In the genomic region with DNA sequence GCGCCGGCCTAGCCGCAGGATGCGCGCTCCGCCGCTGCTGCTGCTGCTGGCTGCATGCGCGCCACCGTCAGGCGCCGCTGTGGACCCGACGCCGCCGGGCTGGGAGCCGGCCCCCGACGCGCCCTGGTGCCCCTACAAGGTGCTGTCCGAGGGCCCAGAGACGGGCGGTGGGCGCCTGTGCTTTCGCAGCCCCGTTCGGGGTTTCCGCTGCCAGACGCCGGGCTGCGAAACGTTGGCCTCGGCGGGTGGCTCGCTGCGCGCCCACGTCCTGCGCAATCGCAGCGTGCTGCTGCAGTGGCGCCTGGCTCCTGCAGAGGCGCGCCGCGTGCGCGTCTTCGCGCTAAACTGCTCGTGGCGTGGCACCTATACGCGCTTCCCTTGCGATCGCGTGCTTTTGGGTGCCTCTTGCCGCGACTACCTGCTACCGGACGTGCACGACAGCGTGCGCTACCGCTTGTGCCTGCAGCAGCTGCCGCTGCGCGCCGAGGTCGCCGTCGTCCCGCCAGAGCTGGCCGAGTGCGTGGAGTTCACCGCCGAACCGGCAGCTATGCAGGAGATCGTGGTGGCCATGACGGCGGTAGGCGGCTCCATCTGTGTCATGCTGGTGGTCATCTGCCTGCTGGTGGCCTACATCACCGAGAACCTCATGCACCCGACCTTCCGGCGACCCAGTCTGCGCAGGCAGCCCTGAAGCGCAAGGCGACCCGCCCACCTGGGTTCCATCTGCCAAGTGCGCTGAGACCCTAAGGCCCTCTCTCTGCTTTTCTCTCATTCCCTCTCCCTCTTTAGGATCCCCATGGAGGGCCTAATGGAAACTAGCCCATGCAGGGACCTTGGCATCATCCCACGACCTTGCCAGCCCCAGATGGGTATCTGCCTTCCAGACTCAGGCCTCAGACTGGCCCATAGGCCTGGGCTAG, we compare ENCODE assay signal across 8 mouse cellular contexts. TPM values are rescaled to one million over a fixed set of nuclear protein-coding genes. Genes with fewer than 3 reads are reported as not detected.
DNase-seq lines count a peak whose midpoint lies in the region; ATAC-seq and TF ChIP-seq lines count a peak whose summit lies in the region.

No protein-coding gene starts in this region.

- H3K4me2 ChIP-seq in embryonic facial prominence, embryonic 14.5 days (ENCODE audit: low read depth, low read length): peak overlapping the region; percentile 94
- H3K4me2 ChIP-seq in heart, embryonic 13.5 days: peak overlapping the region; percentile 98
- peak overlapping the region; percentile 96 for H3K4me2 ChIP-seq in kidney, postnatal 0 days (ENCODE audit: low read length)
- peak overlapping the region; percentile 93 for H3K4me2 ChIP-seq in liver, embryonic 11.5 days
- peak overlapping the region; percentile 69 for H3K4me2 ChIP-seq in myocyte (ENCODE audit: low read depth)

- no peaks in the 10 kb centered on the region for H3K36me3 ChIP-seq in embryonic facial prominence, embryonic 14.5 days (ENCODE audit: control insufficient read depth, insufficient read depth, low read length)
- no peaks in the 10 kb centered on the region for H3K36me3 ChIP-seq in heart, embryonic 13.5 days
- H3K36me3 ChIP-seq in kidney, postnatal 0 days (ENCODE audit: insufficient read depth, low read length): no peaks in the 10 kb centered on the region
- H3K36me3 ChIP-seq in liver, embryonic 11.5 days (ENCODE audit: control insufficient read depth, insufficient read depth, low read length): no peaks in the 10 kb centered on the region
- no peaks in the 10 kb centered on the region for H3K36me3 ChIP-seq in myocyte (ENCODE audit: control insufficient read depth, insufficient read depth)

- peak; percentile 52 for TF ChIP-seq POLR2A in myocyte (IDR thresholded peaks at IDR 0.05; ENCODE audit: insufficient read length, low read depth)

- H3K4me1 ChIP-seq in embryonic facial prominence, embryonic 14.5 days (ENCODE audit: control insufficient read depth, insufficient read depth, low read length): peaks cover 16% of the 10 kb centered on the region
- peaks cover 14% of the 10 kb centered on the region for H3K4me1 ChIP-seq in heart, embryonic 13.5 days
- 0 out of 2 replicates have a peak, but pooled peaks cover 6% of the 10 kb centered on the region for H3K4me1 ChIP-seq in kidney, postnatal 0 days (replicated peaks; ENCODE audit: insufficient read depth, low read length)
- 0 out of 2 replicates have a peak, but pooled peaks cover 2% of the 10 kb centered on the region for H3K4me1 ChIP-seq in liver, embryonic 11.5 days (replicated peaks; ENCODE audit: control insufficient read depth, insufficient read depth, low read length)

- H3ac ChIP-seq in myocyte (ENCODE audit: control insufficient read depth, insufficient read length): peak overlapping the region; percentile 43

- peak; percentile 82 for DNase-seq in A20 (ENCODE audit: low read depth, low spot score)
- peak; percentile 82 for DNase-seq in adrenal gland, postnatal 14 days
- DNase-seq in embryonic facial prominence, embryonic 14.5 days (ENCODE audit: low spot score): peak; percentile 82
- peak; percentile 51 for DNase-seq in kidney, postnatal 0 days (ENCODE audit: low spot score)
- peak; percentile 60 for DNase-seq in liver, embryonic 11.5 days (ENCODE audit: low spot score)
- peak; percentile 43 to 63 for DNase-seq in spleen, postnatal 36 days (ENCODE audit: low spot score in 2 of 2)

- peak overlapping the region; percentile 77 for H3K27ac ChIP-seq in embryonic facial prominence, embryonic 14.5 days (replicated peaks; ENCODE audit: low read depth, low read length)
- H3K27ac ChIP-seq in heart, embryonic 13.5 days (replicated peaks): peak overlapping the region; percentile 32; the same call in 1 of the 2 replicates
- H3K27ac ChIP-seq in kidney, postnatal 0 days: 0 out of 2 replicates have a peak overlapping the region, but pooled peaks have one; percentile 19
- H3K27ac ChIP-seq in liver, embryonic 11.5 days (ENCODE audit: low read depth, low read length): no peak overlapping the region

- H3K9ac ChIP-seq in embryonic facial prominence, embryonic 14.5 days (ENCODE audit: low read depth, low read length): peak overlapping the region; percentile 78
- peak overlapping the region; percentile 85 for H3K9ac ChIP-seq in heart, embryonic 13.5 days
- peak overlapping the region; percentile 75 for H3K9ac ChIP-seq in kidney, postnatal 0 days (ENCODE audit: low read depth, low read length)
- H3K9ac ChIP-seq in liver, embryonic 11.5 days (ENCODE audit: low read depth, low read length): peak overlapping the region; percentile 55

- peak overlapping the region; percentile 75 for H3K4me3 ChIP-seq in embryonic facial prominence, embryonic 14.5 days (ENCODE audit: low read depth, low read length)
- peak overlapping the region; percentile 76 for H3K4me3 ChIP-seq in heart, embryonic 13.5 days
- H3K4me3 ChIP-seq in kidney, postnatal 0 days (replicated peaks; ENCODE audit: low read depth, low read length): peak overlapping the region; percentile 66
- peak overlapping the region; percentile 60 for H3K4me3 ChIP-seq in liver, embryonic 11.5 days (ENCODE audit: low read depth, low read length)
- H3K4me3 ChIP-seq in myocyte: peak overlapping the region; percentile 15

- peak; percentile 89 for ATAC-seq in embryonic facial prominence, embryonic 14.5 days (ENCODE audit: low read depth)
- ATAC-seq in heart, embryonic 13.5 days (ENCODE audit: extremely low read depth, insufficient number of reproducible peaks, low FRiP score, low TSS enrichment): peak; percentile 45; the same call in 1 of the 2 replicates
- ATAC-seq in kidney, postnatal 0 days (replicated peaks; ENCODE audit: low FRiP score, low read depth): peak; percentile 57
- no peak; the same call in 1 of the 2 replicates for ATAC-seq in liver, embryonic 11.5 days (replicated peaks; ENCODE audit: low FRiP score)

- 0 out of 2 replicates have a peak, but pooled peaks have one; percentile 34 for TF ChIP-seq CTCF in kidney, postnatal 0 days (IDR thresholded peaks at IDR 0.05; ENCODE audit: low read depth)

- H3K9me3 ChIP-seq in embryonic facial prominence, embryonic 14.5 days (ENCODE audit: control insufficient read depth, low read length): no peaks in the 10 kb centered on the region
- no peaks in the 10 kb centered on the region for H3K9me3 ChIP-seq in heart, embryonic 13.5 days
- no peaks in the 10 kb centered on the region for H3K9me3 ChIP-seq in kidney, postnatal 0 days (replicated peaks; ENCODE audit: low read length)
- no peaks in the 10 kb centered on the region for H3K9me3 ChIP-seq in liver, embryonic 11.5 days (ENCODE audit: control insufficient read depth, low read length)

- H3K79me2 ChIP-seq in myocyte (ENCODE audit: control insufficient read depth, insufficient read depth): no peaks in the 10 kb centered on the region

- WGBS in embryonic facial prominence, embryonic 14.5 days: 3% methylated on average over 44 of the region's 92 CpGs
- WGBS in heart, embryonic 13.5 days: 1% methylated on average over 89 of the region's 92 CpGs
- under 1% methylated on average over 85 of the region's 92 CpGs for WGBS in kidney, postnatal 0 days
- WGBS in liver, embryonic 11.5 days: 2% methylated on average over 87 of the region's 92 CpGs

- no peaks in the 10 kb centered on the region; the same call in 1 of the 2 replicates for H3K27me3 ChIP-seq in embryonic facial prominence, embryonic 14.5 days (replicated peaks; ENCODE audit: control insufficient read depth, insufficient read depth, low read length)
- peaks cover 37% of the 10 kb centered on the region for H3K27me3 ChIP-seq in heart, embryonic 13.5 days (replicated peaks)
- H3K27me3 ChIP-seq in kidney, postnatal 0 days (ENCODE audit: insufficient read depth, low read length): no peaks in the 10 kb centered on the region
- peaks cover 45% of the 10 kb centered on the region for H3K27me3 ChIP-seq in liver, embryonic 11.5 days (replicated peaks; ENCODE audit: control insufficient read depth, insufficient read depth, low read length)
- H3K27me3 ChIP-seq in myocyte (ENCODE audit: control insufficient read depth, insufficient read depth, insufficient read length): no peaks in the 10 kb centered on the region

RNA-seq across cellular contexts. Expression of a gene that starts 0.6 kb away (rescaled TPM):
- total RNA-seq in adrenal gland, postnatal 14 days (2021): 34.8 and 45.9 TPM in 2 replicates
- 6.3 and 6.9 TPM in 2 replicates for polyA plus RNA-seq in embryonic facial prominence, embryonic 14.5 days (2014; fragmentation: Nextera tagmentation; extraction: Ambion mirVana)
- polyA plus RNA-seq in heart, embryonic 13.5 days (2015; fragmentation: Nextera tagmentation; extraction: Ambion mirVana): 1.1 and 1.4 TPM in 2 replicates
- 9.1 and 12.1 TPM in 2 replicates for polyA plus RNA-seq in kidney, postnatal 0 days (2015; fragmentation: Nextera tagmentation; extraction: Ambion mirVana)
- 0.86 and 1.4 TPM in 2 replicates for polyA plus RNA-seq in liver, embryonic 11.5 days (2014; fragmentation: Nextera tagmentation; extraction: Ambion mirVana)
- 8.3 TPM for polyA plus RNA-seq in myocyte (2012; fragmentation: generic; extraction: Trizol)

RNA-seq across cellular contexts. Expression of a gene that starts 9.9 kb away (rescaled TPM):
- 94.3 and 97.0 TPM in 2 replicates for total RNA-seq in adrenal gland, postnatal 14 days (2021)
- 133 and 146 TPM in 2 replicates for polyA plus RNA-seq in embryonic facial prominence, embryonic 14.5 days (2014; fragmentation: Nextera tagmentation; extraction: Ambion mirVana)
- polyA plus RNA-seq in heart, embryonic 13.5 days (2015; fragmentation: Nextera tagmentation; extraction: Ambion mirVana): 105 and 122 TPM in 2 replicates
- polyA plus RNA-seq in kidney, postnatal 0 days (2015; fragmentation: Nextera tagmentation; extraction: Ambion mirVana): 151 and 159 TPM in 2 replicates
- polyA plus RNA-seq in liver, embryonic 11.5 days (2014; fragmentation: Nextera tagmentation; extraction: Ambion mirVana): 122 and 125 TPM in 2 replicates
- polyA plus RNA-seq in myocyte (2012; fragmentation: generic; extraction: Trizol): 105 TPM

RNA-seq across cellular contexts. Expression of a gene that starts 25.7 kb away (rescaled TPM):
- 38.5 and 41.6 TPM in 2 replicates for total RNA-seq in adrenal gland, postnatal 14 days (2021)
- 24.8 and 27.3 TPM in 2 replicates for polyA plus RNA-seq in embryonic facial prominence, embryonic 14.5 days (2014; fragmentation: Nextera tagmentation; extraction: Ambion mirVana)
- 16.5 and 16.9 TPM in 2 replicates for polyA plus RNA-seq in heart, embryonic 13.5 days (2015; fragmentation: Nextera tagmentation; extraction: Ambion mirVana)
- 19.6 and 21.0 TPM in 2 replicates for polyA plus RNA-seq in kidney, postnatal 0 days (2015; fragmentation: Nextera tagmentation; extraction: Ambion mirVana)
- polyA plus RNA-seq in liver, embryonic 11.5 days (2014; fragmentation: Nextera tagmentation; extraction: Ambion mirVana): 10.4 and 12.2 TPM in 2 replicates
- polyA plus RNA-seq in myocyte (2012; fragmentation: generic; extraction: Trizol): 106 TPM

RNA-seq across cellular contexts. Expression of a gene that starts 39.9 kb away (rescaled TPM):
- 0.79 and 1.2 TPM in 2 replicates for total RNA-seq in adrenal gland, postnatal 14 days (2021)
- 0.87 and 0.92 TPM in 2 replicates for polyA plus RNA-seq in embryonic facial prominence, embryonic 14.5 days (2014; fragmentation: Nextera tagmentation; extraction: Ambion mirVana)
- polyA plus RNA-seq in heart, embryonic 13.5 days (2015; fragmentation: Nextera tagmentation; extraction: Ambion mirVana): 0.46 and 0.51 TPM in 2 replicates
- 0.47 and 0.68 TPM in 2 replicates for polyA plus RNA-seq in kidney, postnatal 0 days (2015; fragmentation: Nextera tagmentation; extraction: Ambion mirVana)
- 0.69 and 0.70 TPM in 2 replicates for polyA plus RNA-seq in liver, embryonic 11.5 days (2014; fragmentation: Nextera tagmentation; extraction: Ambion mirVana)
- 1.2 TPM for polyA plus RNA-seq in myocyte (2012; fragmentation: generic; extraction: Trizol)

RNA-seq across cellular contexts. Expression of a gene that starts 41.6 kb away (rescaled TPM):
- total RNA-seq in adrenal gland, postnatal 14 days (2021): 10.0 and 11.5 TPM in 2 replicates
- 29.4 and 31.2 TPM in 2 replicates for polyA plus RNA-seq in embryonic facial prominence, embryonic 14.5 days (2014; fragmentation: Nextera tagmentation; extraction: Ambion mirVana)
- polyA plus RNA-seq in heart, embryonic 13.5 days (2015; fragmentation: Nextera tagmentation; extraction: Ambion mirVana): 67.1 and 73.0 TPM in 2 replicates
- polyA plus RNA-seq in kidney, postnatal 0 days (2015; fragmentation: Nextera tagmentation; extraction: Ambion mirVana): 77.2 and 80.3 TPM in 2 replicates
- polyA plus RNA-seq in liver, embryonic 11.5 days (2014; fragmentation: Nextera tagmentation; extraction: Ambion mirVana): 13.6 and 13.7 TPM in 2 replicates
- polyA plus RNA-seq in myocyte (2012; fragmentation: generic; extraction: Trizol): 1.8 TPM

Comparison
In these comparisons a context has a peak if more than half of its experiments do, and no peak if none do; other contexts are left out.
1. H3K4me3 ChIP-seq: peak in every context shown above with its lines; median percentile 76 in heart, embryonic 13.5 days; 75 in embryonic facial prominence, embryonic 14.5 days; 66 in kidney, postnatal 0 days; 60 in liver, embryonic 11.5 days; 15 in myocyte.